Mouse (Mus musculus) lung, postnatal 14 days (tissue): ENCODE results near the gene Psmb3.
"Not testable (repeated sequence)": the region's sequence is repeated elsewhere in the genome, so short reads cannot be mapped to it uniquely, and the experiment has no call there.

ENCODE experiments used
- DNase-seq: peaks from one replicate; pipeline ENCODE4 v3.0.0; 2021

Psmb3 gene

GRCm38 (mm10) chr11:97703039-97703826 lies at the start of gene Psmb3:
Psmb3 (plus strand) TSS chr11:97703399.
- DNase-seq = peak; percentile 100

GRCm38 (mm10) chr11:97654210-97654609 lies 49.0 kb upstream of the Psmb3 start:
- no peak for DNase-seq

- no peak for DNase-seq
Observed at GRCm38 (mm10) chr11:97656269-97656971, 46.8 kb upstream of the Psmb3 start.

GRCm38 (mm10) chr11:97657184-97657945 lies 45.8 kb upstream of the Psmb3 start:
- DNase-seq = no peak

GRCm38 (mm10) chr11:97657967-97658366 lies 45.2 kb upstream of the Psmb3 start:
- not testable (repeated sequence) for DNase-seq

GRCm38 (mm10) chr11:97658751-97659266 lies 44.4 kb upstream of the Psmb3 start:
- DNase-seq = no peak

- DNase-seq = no peak
Observed at GRCm38 (mm10) chr11:97659267-97659989, 43.8 kb upstream of the Psmb3 start.

GRCm38 (mm10) chr11:97659990-97660714 lies 43.0 kb upstream of the Psmb3 start:
- peak; percentile 76 for DNase-seq

- DNase-seq = no peak
Observed at GRCm38 (mm10) chr11:97660734-97661647, 42.2 kb upstream of the Psmb3 start.

- peak; percentile 71 for DNase-seq
Observed at GRCm38 (mm10) chr11:97661648-97662133, 41.5 kb upstream of the Psmb3 start.

GRCm38 (mm10) chr11:97662207-97662892 lies 40.8 kb upstream of the Psmb3 start:
- DNase-seq = peak; percentile 67

GRCm38 (mm10) chr11:97662893-97663527 lies 40.2 kb upstream of the Psmb3 start, which contains the start of gene Mllt6:
Mllt6 (plus strand) TSS chr11:97663414.
- DNase-seq = peak; percentile 80

- peak; percentile 58 for DNase-seq
Observed at GRCm38 (mm10) chr11:97663528-97664338, 39.5 kb upstream of the Psmb3 start.

- no peak for DNase-seq
Observed at GRCm38 (mm10) chr11:97664339-97664665, 38.9 kb upstream of the Psmb3 start.

- no peak for DNase-seq
Observed at GRCm38 (mm10) chr11:97664771-97665240, 38.4 kb upstream of the Psmb3 start.

GRCm38 (mm10) chr11:97665431-97665830 lies 37.8 kb upstream of the Psmb3 start:
- DNase-seq = no peak

- no peak for DNase-seq
Observed at GRCm38 (mm10) chr11:97666221-97666620, 37.0 kb upstream of the Psmb3 start.

GRCm38 (mm10) chr11:97666794-97667193 lies 36.4 kb upstream of the Psmb3 start:
- no peak for DNase-seq
